Mouse (Mus musculus) heart, postnatal 0 days (tissue): ENCODE results near the gene Atf2.
"Not testable (repeated sequence)": the region's sequence is repeated elsewhere in the genome, so short reads cannot be mapped to it uniquely, and the experiment has no call there.

Source experiments
- CTCF ChIP-seq: IDR thresholded peaks from 2 replicates; pipeline ENCODE4 v1.5.1; 2016; ENCODE audit warnings: antibody characterized with exemption, control low read depth, low read depth
- EP300 ChIP-seq: IDR thresholded peaks from 2 replicates; pipeline ENCODE4 v1.6.1; 2016; ENCODE audit warnings: antibody characterized with exemption, low read depth

- not testable (repeated sequence) for TF ChIP-seq EP300, CTCF
Measured at GRCm38 (mm10) chr2:73902328-73902727, 9.9 kb upstream of the Atf2 start.
